ENCODE assay signal across 8 mouse cellular contexts in genomic region chr12:75734891-75735245, GRCm38 (mm10). TPM values are rescaled to one million over a fixed set of nuclear protein-coding genes. Genes with fewer than 3 reads are reported as not detected.
DNase-seq lines count a peak whose midpoint lies in the region; ATAC-seq lines count a peak whose summit lies in the region.

No protein-coding gene starts in this region.

- H3K9me3 ChIP-seq in heart, embryonic 13.5 days: no peaks in the 10 kb centered on the region
- H3K9me3 ChIP-seq in limb, embryonic 12.5 days: no peaks in the 10 kb centered on the region
- no peaks in the 10 kb centered on the region for H3K9me3 ChIP-seq in midbrain, embryonic 15.5 days

- H3K4me1 ChIP-seq in heart, embryonic 13.5 days: peaks cover 30% of the 10 kb centered on the region
- peaks cover 15% of the 10 kb centered on the region for H3K4me1 ChIP-seq in limb, embryonic 12.5 days (replicated peaks)
- peaks cover 23% of the 10 kb centered on the region for H3K4me1 ChIP-seq in midbrain, embryonic 15.5 days

- DNase-seq in gastrocnemius, postnatal 10 days: peak; percentile 36
- DNase-seq in gastrocnemius, postnatal 36 days: no peak
- DNase-seq in CD4-positive, CD25-positive, alpha-beta regulatory T cell, adult 2 months (ENCODE audit: low read depth, low spot score): peak; percentile 59
- peak; percentile 59 for DNase-seq in cerebellum, adult 9-11 months
- DNase-seq in thymus, postnatal 36 days: peak; percentile 49 to 54

- peak overlapping the region; percentile 85 for H3K27ac ChIP-seq in heart, embryonic 13.5 days (replicated peaks)
- peak overlapping the region; percentile 56; the same call in 1 of the 2 replicates for H3K27ac ChIP-seq in limb, embryonic 12.5 days
- peak overlapping the region; percentile 85 for H3K27ac ChIP-seq in midbrain, embryonic 15.5 days

- H3K4me2 ChIP-seq in heart, embryonic 13.5 days: peak overlapping the region; percentile 85
- H3K4me2 ChIP-seq in limb, embryonic 12.5 days: peak overlapping the region; percentile 95
- H3K4me2 ChIP-seq in midbrain, embryonic 15.5 days: peak overlapping the region; percentile 84

- intact Hi-C loops in gastrocnemius, postnatal 36 days (cut with DNase I): no loop called here

- no peak for ATAC-seq in heart, embryonic 13.5 days (ENCODE audit: extremely low read depth, insufficient number of reproducible peaks, low FRiP score, low TSS enrichment)
- peak; percentile 56; the same call in 1 of the 2 replicates for ATAC-seq in limb, embryonic 12.5 days (ENCODE audit: insufficient number of reproducible peaks, insufficient read depth, low FRiP score, low TSS enrichment, low read depth)
- ATAC-seq in midbrain, embryonic 15.5 days (replicated peaks): peak; percentile 65

- H3K27me3 ChIP-seq in heart, embryonic 13.5 days (replicated peaks): no peaks in the 10 kb centered on the region
- H3K27me3 ChIP-seq in limb, embryonic 12.5 days: no peaks in the 10 kb centered on the region
- H3K27me3 ChIP-seq in midbrain, embryonic 15.5 days (replicated peaks): no peaks in the 10 kb centered on the region

- H3K36me3 ChIP-seq in heart, embryonic 13.5 days: no peaks in the 10 kb centered on the region
- H3K36me3 ChIP-seq in limb, embryonic 12.5 days: no peaks in the 10 kb centered on the region
- no peaks in the 10 kb centered on the region for H3K36me3 ChIP-seq in midbrain, embryonic 15.5 days (replicated peaks)

- peak overlapping the region; percentile 91 for H3K4me3 ChIP-seq in heart, embryonic 13.5 days
- peak overlapping the region; percentile 82 for H3K4me3 ChIP-seq in limb, embryonic 12.5 days (replicated peaks)
- H3K4me3 ChIP-seq in midbrain, embryonic 15.5 days: peak overlapping the region; percentile 63

- 1% methylated on average over 17 of the region's 17 CpGs for WGBS in heart, embryonic 13.5 days
- 2% methylated on average over 17 of the region's 17 CpGs for WGBS in limb, embryonic 12.5 days
- 4% methylated on average over 17 of the region's 17 CpGs for WGBS in midbrain, embryonic 15.5 days

- peak overlapping the region; percentile 96 for H3K9ac ChIP-seq in heart, embryonic 13.5 days
- H3K9ac ChIP-seq in limb, embryonic 12.5 days (replicated peaks): peak overlapping the region; percentile 86
- H3K9ac ChIP-seq in midbrain, embryonic 15.5 days: peak overlapping the region; percentile 76

RNA-seq across cellular contexts. Expression of gene Sgpp1, which starts 0.7 kb away (rescaled TPM):
- 10 to 100 TPM; 16.6 to 17.2 TPM for total RNA-seq in gastrocnemius, postnatal 10 days (2021)
- 10 to 100 TPM; 11.4 to 12.0 TPM for total RNA-seq in gastrocnemius, postnatal 36 days (2021)
- polyA plus RNA-seq in heart, embryonic 13.5 days (2015; fragmentation: Nextera tagmentation; extraction: Ambion mirVana): 13.3 and 16.2 TPM in 2 replicates
- polyA plus RNA-seq in limb, embryonic 12.5 days (2016; fragmentation: Nextera tagmentation; extraction: Ambion mirVana): 13.4 and 14.4 TPM in 2 replicates
- polyA plus RNA-seq in midbrain, embryonic 15.5 days (2015; fragmentation: Nextera tagmentation; extraction: Ambion mirVana): 12.2 and 12.5 TPM in 2 replicates

Comparison
In these comparisons a context has a peak if more than half of its experiments do, and no peak if none do; other contexts are left out.
1. DNase-seq: peak in gastrocnemius, postnatal 10 days (single experiment), CD4-positive, CD25-positive, alpha-beta regulatory T cell, adult 2 months (single experiment), cerebellum, adult 9-11 months (single experiment) and thymus, postnatal 36 days (2 of 2); none in gastrocnemius, postnatal 36 days (0 of 2).
2. Peak in every context shown above with its lines, with median percentiles within 50 percentile points of each other: H3K27ac ChIP-seq, H3K4me2 ChIP-seq, H3K4me3 ChIP-seq and H3K9ac ChIP-seq.